8 mouse cellular contexts compared by ENCODE assay signal in the genomic region with DNA sequence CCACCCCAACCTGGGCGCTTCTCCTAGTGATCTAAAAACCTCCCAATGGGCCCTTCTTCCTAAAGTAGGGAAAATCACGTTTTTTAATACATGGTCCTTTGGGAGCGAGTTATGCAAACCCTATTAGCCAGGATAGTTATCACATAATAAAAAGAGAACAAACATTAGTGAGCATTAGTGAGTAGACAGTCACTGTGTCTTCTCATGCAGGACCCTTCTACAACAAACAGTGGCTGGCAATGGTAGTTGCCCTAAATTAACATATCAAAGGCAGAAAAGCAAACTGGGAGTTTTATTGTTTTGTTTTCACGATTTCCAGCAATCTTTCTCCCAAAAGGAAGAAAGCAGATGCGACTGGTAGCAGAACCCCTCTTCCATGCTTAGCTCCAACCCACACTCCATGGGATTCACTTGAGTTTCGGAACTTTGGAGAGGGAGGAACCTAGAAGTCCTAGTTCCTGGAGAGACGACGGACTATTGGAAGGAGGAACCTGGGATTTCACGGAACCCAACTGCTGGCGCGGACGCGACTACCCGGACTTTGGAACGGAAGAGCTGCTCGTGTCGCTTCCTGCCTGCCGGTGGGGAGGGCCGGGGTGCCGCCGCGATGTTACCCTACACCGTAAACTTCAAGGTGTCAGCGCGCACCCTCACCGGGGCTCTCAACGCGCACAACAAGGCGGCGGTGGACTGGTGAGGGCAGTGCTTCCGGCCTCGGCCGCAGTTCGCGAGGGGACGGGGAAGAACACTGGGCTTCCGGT. TPM values are rescaled to one million over a fixed set of nuclear protein-coding genes. Genes with fewer than 3 reads are reported as not detected.
DNase-seq lines count a peak whose midpoint lies in the region; ATAC-seq lines count a peak whose summit lies in the region.

Gene Wdr11, plus strand, starts transcription at position 493 of the 761 bp plus-strand sequence.

- H3K36me3 ChIP-seq in heart, embryonic 10.5 days = no peaks in the 10 kb centered on the region
- peaks cover 11% of the 10 kb centered on the region for H3K36me3 ChIP-seq in kidney, embryonic 15.5 days

- peak within 1 kb of the TSS; percentile 95 for H3K27ac ChIP-seq in heart, embryonic 10.5 days
- peak within 1 kb of the TSS; percentile 98 for H3K27ac ChIP-seq in kidney, embryonic 15.5 days

- no peaks in the 10 kb centered on the region for H3K27me3 ChIP-seq in heart, embryonic 10.5 days (ENCODE audit: insufficient read depth, poor library complexity, severe bottlenecking)
- H3K27me3 ChIP-seq in kidney, embryonic 15.5 days = no peaks in the 10 kb centered on the region

- peak within 1 kb of the TSS; percentile 83 for H3K4me3 ChIP-seq in heart, embryonic 10.5 days
- peak within 1 kb of the TSS; percentile 85 for H3K4me3 ChIP-seq in kidney, embryonic 15.5 days (replicated peaks)

- no peaks in the 10 kb centered on the region for H3K4me1 ChIP-seq in heart, embryonic 10.5 days
- peaks cover 17% of the 10 kb centered on the region for H3K4me1 ChIP-seq in kidney, embryonic 15.5 days

- H3K4me2 ChIP-seq in kidney, embryonic 15.5 days = peak within 1 kb of the TSS; percentile 62

- peak; percentile 76 to 77 for DNase-seq in B cell, adult 2 months
- peak; percentile 96 for DNase-seq in brain, adult 2 months (ENCODE audit: low read depth, low spot score)
- peak; percentile 89 for DNase-seq in heart, embryonic 10.5 days (ENCODE audit: low spot score)
- DNase-seq in liver = peak; percentile 75
- peak; percentile 64 to 86 for DNase-seq in spleen, postnatal 4 days (ENCODE audit: low spot score in 2 of 2)

- peak within 1 kb of the TSS; percentile 79 for H3K9ac ChIP-seq in kidney, embryonic 15.5 days

- peak; percentile 76 for ATAC-seq in erythroblast, adult 5-6 weeks (replicated peaks; ENCODE audit: low FRiP score, poor library complexity, severe bottlenecking)
- ATAC-seq in kidney, embryonic 15.5 days (replicated peaks; ENCODE audit: low FRiP score) = peak; percentile 93
- ATAC-seq in monocyte, adult 5-6 weeks (replicated peaks; ENCODE audit: insufficient number of reproducible peaks, low FRiP score, low TSS enrichment, poor library complexity, severe bottlenecking) = peak; percentile 76

- WGBS in heart, embryonic 10.5 days = 4% methylated on average over 37 of the region's 37 CpGs
- 3% methylated on average over 37 of the region's 37 CpGs for WGBS in kidney, embryonic 15.5 days

- H3K9me3 ChIP-seq in heart, embryonic 10.5 days = no peaks in the 10 kb centered on the region
- no peaks in the 10 kb centered on the region for H3K9me3 ChIP-seq in kidney, embryonic 15.5 days (replicated peaks)

RNA-seq across cellular contexts. Expression of gene Wdr11, which starts in this region (rescaled TPM):
- 10.4 and 12.7 TPM in 2 replicates for total RNA-seq in erythroblast, adult 5-6 weeks (2015; ENCODE audit: low replicate concordance)
- 3.3 and 5.7 TPM in 2 replicates for total RNA-seq in erythroblast, adult 5-6 weeks (2017; ENCODE audit: low replicate concordance)
- polyA plus RNA-seq in heart, embryonic 10.5 days (2016; fragmentation: Nextera tagmentation; extraction: Ambion mirVana) = 35.5 and 38.6 TPM in 2 replicates
- 46.5 and 48.7 TPM in 2 replicates for polyA plus RNA-seq in kidney, embryonic 15.5 days (2015; fragmentation: Nextera tagmentation; extraction: Ambion mirVana)
- 19.2 to 21.2 TPM (median 20.3 TPM) in 3 replicates for total RNA-seq in monocyte, adult 5-6 weeks (2017)

Comparison
In these comparisons a context has a peak if more than half of its experiments do, and no peak if none do; other contexts are left out.
1. Peak in every context shown above with its lines: DNase-seq, ATAC-seq, H3K4me3 ChIP-seq and H3K27ac ChIP-seq.